9 mouse cellular contexts compared by ENCODE assay signal in the genomic region with DNA sequence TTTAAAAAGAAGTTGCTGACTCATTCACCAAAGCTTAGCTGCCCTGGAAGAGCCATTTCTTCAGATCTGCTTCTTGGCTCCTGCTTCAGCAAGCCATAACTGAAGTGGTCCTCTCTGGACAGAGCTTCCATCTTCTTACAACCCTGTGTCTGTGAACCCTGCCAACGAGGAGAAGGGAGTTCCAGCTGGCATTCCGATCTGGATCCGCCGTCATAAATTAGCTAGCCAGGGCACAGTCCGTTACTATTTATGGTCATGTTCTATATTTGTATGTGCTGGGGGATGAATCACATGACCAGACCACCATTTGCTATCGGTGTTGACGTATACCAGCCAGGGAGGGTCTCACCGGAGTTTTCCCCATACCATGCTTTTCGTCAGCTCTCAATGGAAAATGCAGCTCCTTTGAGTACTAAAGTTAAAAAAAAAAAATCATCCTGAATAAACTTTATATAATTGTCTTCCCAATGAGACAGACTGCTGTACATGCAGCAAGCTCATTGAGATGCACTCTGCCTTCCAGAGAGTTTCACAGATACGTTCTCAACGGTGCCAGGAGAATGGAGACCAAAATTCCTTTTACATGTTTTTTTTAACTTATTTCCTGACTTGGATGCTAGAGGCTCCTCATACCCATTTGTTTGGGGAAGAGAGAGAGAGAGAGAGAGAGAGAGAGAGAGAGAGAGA.
DNase-seq lines count a peak whose midpoint lies in the region; ATAC-seq and TF ChIP-seq lines count a peak whose summit lies in the region.
"Had no signal": no experiment of that assay in that cellular context is flagged by ENCODE, and none has a peak within 500 bp of the region (broad histone marks: within the 10 kb centered on the region; RNA-seq: fewer than 3 reads in every experiment).

No protein-coding gene starts in this region.

- no peak for TF ChIP-seq CTCF in lung, postnatal 0 days (IDR thresholded peaks at IDR 0.05)

- no peak overlapping the region for H3K4me3 ChIP-seq in hindbrain, embryonic 16.5 days (ENCODE audit: low read length)
- H3K4me3 ChIP-seq in lung, postnatal 0 days (ENCODE audit: low read depth, low read length) = no peak overlapping the region
- no peak overlapping the region for H3K4me3 ChIP-seq in stomach, embryonic 14.5 days (ENCODE audit: low read depth, low read length)

- H3K9ac ChIP-seq in hindbrain, embryonic 16.5 days (ENCODE audit: low read depth, low read length) = no peak overlapping the region
- no peak overlapping the region for H3K9ac ChIP-seq in lung, postnatal 0 days (replicated peaks; ENCODE audit: low read depth)
- H3K9ac ChIP-seq in stomach, embryonic 14.5 days (replicated peaks; ENCODE audit: low read depth, low read length) = no peak overlapping the region

- TF ChIP-seq EP300 in lung, postnatal 0 days (IDR thresholded peaks at IDR 0.05) = no peak; the same call in 1 of the 2 replicates

- WGBS in hindbrain, embryonic 16.5 days = 47% methylated on average over 11 of the region's 11 CpGs
- WGBS in lung, postnatal 0 days = 23% methylated on average over 11 of the region's 11 CpGs
- 30% methylated on average over 11 of the region's 11 CpGs for WGBS in stomach, embryonic 14.5 days

- 0 out of 2 replicates have a peak overlapping the region, but pooled peaks have one; percentile 29 for H3K27ac ChIP-seq in hindbrain, embryonic 16.5 days (ENCODE audit: low read depth, low read length)
- no peak overlapping the region for H3K27ac ChIP-seq in lung, postnatal 0 days (ENCODE audit: low read length)
- peak overlapping the region; percentile 72; the same call in 1 of the 2 replicates for H3K27ac ChIP-seq in stomach, embryonic 14.5 days (ENCODE audit: low read length)

- peak; percentile 42 for DNase-seq in layer of hippocampus, adult 11-12 months (ENCODE audit: low spot score)
- no peak for DNase-seq in layer of hippocampus, adult 9-10 months (ENCODE audit: low spot score)
- peak; percentile 76 to 83 for DNase-seq in cerebellum, adult 18-20 months
- DNase-seq in gastrocnemius, adult 8-10 months (ENCODE audit: low spot score in 2 of 2) = peak; percentile 87 to 91
- DNase-seq in lung, postnatal 0 days (ENCODE audit: low spot score) = peak; percentile 83
- no peak for DNase-seq in thymus, postnatal 4 days

- ATAC-seq in hindbrain, embryonic 16.5 days = peak; percentile 56; the same call in 1 of the 2 replicates
- peak; percentile 86 for ATAC-seq in lung, postnatal 0 days
- ATAC-seq in stomach, embryonic 14.5 days (ENCODE audit: insufficient number of reproducible peaks, insufficient read depth, low FRiP score, low read depth) = peak; percentile 72; the same call in 1 of the 2 replicates
- ATAC-seq: Patski had no signal

- H3K4me1 ChIP-seq in hindbrain, embryonic 16.5 days (ENCODE audit: control insufficient read depth, insufficient read depth, low read depth, low read length) = peaks cover 11% of the 10 kb centered on the region
- no peaks in the 10 kb centered on the region for H3K4me1 ChIP-seq in lung, postnatal 0 days (ENCODE audit: insufficient read depth, low read depth, low read length)
- H3K4me1 ChIP-seq in stomach, embryonic 14.5 days (ENCODE audit: control insufficient read depth, insufficient read depth, low read length) = peaks cover 2% of the 10 kb centered on the region; the same call in 1 of the 2 replicates

- peak overlapping the region; percentile 41 for H3K4me2 ChIP-seq in hindbrain, embryonic 16.5 days (ENCODE audit: low read length)
- peak overlapping the region; percentile 31 for H3K4me2 ChIP-seq in lung, postnatal 0 days (replicated peaks; ENCODE audit: low read depth, low read length)
- H3K4me2 ChIP-seq in stomach, embryonic 14.5 days (replicated peaks; ENCODE audit: low read depth, low read length) = peak overlapping the region; percentile 25

- H3K36me3 ChIP-seq in hindbrain, embryonic 16.5 days (ENCODE audit: control insufficient read depth, insufficient read depth, low read length) = no peaks in the 10 kb centered on the region
- H3K36me3 ChIP-seq in lung, postnatal 0 days (ENCODE audit: insufficient read depth, low read length) = no peaks in the 10 kb centered on the region
- no peaks in the 10 kb centered on the region for H3K36me3 ChIP-seq in stomach, embryonic 14.5 days (ENCODE audit: control insufficient read depth, insufficient read depth, low read length)

- H3K9me3 ChIP-seq in hindbrain, embryonic 16.5 days (ENCODE audit: control insufficient read depth, low read length) = no peaks in the 10 kb centered on the region
- no peaks in the 10 kb centered on the region for H3K9me3 ChIP-seq in lung, postnatal 0 days (ENCODE audit: low read length)
- no peaks in the 10 kb centered on the region for H3K9me3 ChIP-seq in stomach, embryonic 14.5 days (ENCODE audit: control insufficient read depth, low read depth, low read length)

- H3K27me3 ChIP-seq in hindbrain, embryonic 16.5 days (replicated peaks; ENCODE audit: control insufficient read depth, insufficient read depth, low read length) = no peaks in the 10 kb centered on the region
- no peaks in the 10 kb centered on the region for H3K27me3 ChIP-seq in lung, postnatal 0 days (replicated peaks; ENCODE audit: insufficient read depth, low read length)
- H3K27me3 ChIP-seq in stomach, embryonic 14.5 days (ENCODE audit: control insufficient read depth, insufficient read depth, low read length) = no peaks in the 10 kb centered on the region

Comparison
In these comparisons a context has a peak if more than half of its experiments do, and no peak if none do; other contexts are left out.
1. DNase-seq: peak in layer of hippocampus, adult 11-12 months (single experiment), cerebellum, adult 18-20 months (2 of 2), gastrocnemius, adult 8-10 months (2 of 2) and lung, postnatal 0 days (single experiment); none in layer of hippocampus, adult 9-10 months (single experiment) and thymus, postnatal 4 days (single experiment).
2. Peak in every context shown above with its lines, with median percentiles within 50 percentile points of each other: ATAC-seq and H3K4me2 ChIP-seq.